Mouse (Mus musculus) mesoderm, embryonic 11.5 days (tissue): Measurements from ENCODE around the gene Arl1.
A peak's percentile ranks its signal among the peaks of the same experiment; 100 is the strongest.
"Not testable (repeated sequence)": the region's sequence is repeated elsewhere in the genome, so short reads cannot be mapped to it uniquely, and the experiment has no call there.

Source experiments
- DNase-seq: peaks from one replicate; pipeline ENCODE4 v3.0.0-alpha.2; 2012; ENCODE audit warnings: low read depth, low spot score

Gene Arl1

DNA sequence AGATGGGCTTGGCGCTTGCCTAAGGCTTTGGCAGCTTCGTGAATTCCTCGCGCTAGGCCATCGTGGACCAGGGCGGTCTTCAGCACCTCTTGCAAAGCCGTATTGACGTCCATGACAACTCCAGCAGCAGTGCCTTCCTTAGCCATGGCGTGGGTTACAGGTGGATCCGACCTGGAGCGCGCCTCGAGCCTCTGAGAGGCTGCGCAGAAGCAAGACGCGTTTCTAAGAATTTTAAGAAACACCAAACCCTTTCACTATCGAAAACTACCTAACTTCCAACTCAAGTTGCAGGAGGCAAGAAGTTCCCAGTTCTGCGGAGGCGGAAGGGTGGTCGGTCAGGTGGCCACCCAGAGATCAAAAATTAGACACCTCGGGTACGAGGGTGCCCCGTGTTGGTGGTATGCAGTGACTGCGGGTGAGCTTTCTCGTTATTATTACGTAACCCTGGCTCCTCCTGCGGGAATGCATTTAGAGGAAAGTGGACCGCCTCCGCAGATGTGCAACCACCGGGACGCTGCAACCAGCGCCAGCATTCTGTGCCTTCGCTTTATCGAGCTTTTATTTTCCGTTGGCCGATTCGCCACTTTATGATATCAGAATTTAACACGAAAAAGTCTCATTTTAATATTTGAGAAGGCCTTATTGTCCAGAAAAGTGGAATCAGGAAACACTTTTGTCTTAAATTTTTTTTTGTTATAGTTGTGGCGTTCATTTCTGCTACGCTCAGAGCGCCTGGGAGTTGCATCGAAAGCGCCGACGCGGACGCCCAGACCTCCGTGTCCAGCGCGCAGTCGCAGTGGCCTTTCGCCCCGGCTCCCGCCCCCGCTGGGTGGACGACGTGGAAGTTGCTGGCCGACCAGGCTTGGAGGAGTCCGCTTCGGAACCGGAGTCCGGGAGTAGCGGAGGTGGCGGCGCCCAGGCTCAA lies at the start of gene Arl1:
Arl1 (plus strand) TSS at position 288 of the 925 bp plus-strand sequence.
- peak; percentile 91 for DNase-seq

DNA sequence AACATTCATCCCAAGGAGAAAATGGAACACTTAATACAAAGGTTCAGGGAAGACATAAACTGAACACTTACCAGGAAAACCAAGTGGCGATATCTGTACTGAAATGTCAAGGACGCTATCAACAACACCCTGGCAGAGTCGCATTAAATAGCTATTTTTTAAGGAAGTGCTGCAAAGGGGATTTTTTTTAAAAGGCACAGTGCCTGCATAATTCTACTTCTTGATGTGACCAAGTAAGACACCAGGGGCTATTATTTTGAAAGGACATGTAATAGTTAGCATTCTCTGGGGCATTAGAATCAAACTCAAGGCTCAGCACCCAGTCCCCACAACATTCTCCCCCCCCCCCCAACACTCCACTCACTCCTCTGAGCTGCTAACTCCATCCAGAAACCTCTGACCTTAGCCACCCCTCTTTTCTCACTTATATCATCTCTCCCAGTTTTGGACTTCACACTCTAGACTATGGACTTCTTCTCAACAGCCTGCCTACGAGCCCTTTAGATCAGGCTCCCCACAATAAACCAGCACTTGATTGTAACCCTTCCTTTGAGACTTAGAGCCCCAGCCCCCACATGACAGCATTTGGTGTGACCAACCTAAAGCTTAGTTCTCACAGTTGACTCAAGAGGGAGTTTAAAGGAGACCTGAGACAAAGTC lies 47.6 kb upstream of the Arl1 start:
- no peak for DNase-seq

DNA sequence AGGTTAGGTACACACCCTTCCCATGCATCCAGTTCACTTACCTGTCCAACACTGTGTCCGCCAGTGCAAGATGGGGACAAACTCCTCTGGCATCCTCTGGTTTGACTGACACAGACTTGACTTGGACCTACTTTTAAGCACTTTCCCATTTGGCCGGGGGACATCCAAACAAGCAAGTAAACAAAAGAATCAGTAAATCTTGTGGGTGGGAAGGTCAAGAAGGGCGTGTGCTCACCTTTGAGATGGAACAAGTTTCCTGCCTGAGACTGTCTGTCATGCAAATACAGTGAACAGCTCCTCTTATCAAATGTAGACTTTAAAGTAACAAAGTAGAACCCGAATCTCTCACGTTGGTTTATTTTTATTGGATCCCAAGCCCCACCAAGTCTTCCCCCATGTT lies 45.7 kb upstream of the Arl1 start, which contains the start of gene Spic:
Spic (minus strand) TSS at position 91 of the 400 bp plus-strand sequence.
- DNase-seq, result no peak

DNA sequence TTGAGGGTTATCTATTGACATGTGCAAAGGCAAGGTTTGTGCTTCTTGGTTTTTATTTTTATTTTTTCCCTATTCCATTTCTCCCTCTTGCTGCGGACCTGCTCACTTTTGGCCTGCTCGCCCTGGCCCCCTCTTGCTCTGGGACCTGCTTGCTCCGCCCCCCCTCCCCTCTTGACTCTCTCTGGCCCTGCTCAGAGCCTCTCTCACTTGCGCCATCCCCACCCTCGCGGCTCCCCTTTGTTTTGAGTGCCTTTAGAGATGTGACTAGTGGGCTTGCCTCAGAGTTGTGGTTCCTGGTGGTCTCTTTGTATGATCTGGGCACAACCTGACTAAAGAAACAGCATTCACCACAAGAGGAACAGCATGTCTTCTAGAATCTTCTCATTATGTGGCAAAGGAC lies 29.7 kb upstream of the Arl1 start:
- no peak for DNase-seq

DNA sequence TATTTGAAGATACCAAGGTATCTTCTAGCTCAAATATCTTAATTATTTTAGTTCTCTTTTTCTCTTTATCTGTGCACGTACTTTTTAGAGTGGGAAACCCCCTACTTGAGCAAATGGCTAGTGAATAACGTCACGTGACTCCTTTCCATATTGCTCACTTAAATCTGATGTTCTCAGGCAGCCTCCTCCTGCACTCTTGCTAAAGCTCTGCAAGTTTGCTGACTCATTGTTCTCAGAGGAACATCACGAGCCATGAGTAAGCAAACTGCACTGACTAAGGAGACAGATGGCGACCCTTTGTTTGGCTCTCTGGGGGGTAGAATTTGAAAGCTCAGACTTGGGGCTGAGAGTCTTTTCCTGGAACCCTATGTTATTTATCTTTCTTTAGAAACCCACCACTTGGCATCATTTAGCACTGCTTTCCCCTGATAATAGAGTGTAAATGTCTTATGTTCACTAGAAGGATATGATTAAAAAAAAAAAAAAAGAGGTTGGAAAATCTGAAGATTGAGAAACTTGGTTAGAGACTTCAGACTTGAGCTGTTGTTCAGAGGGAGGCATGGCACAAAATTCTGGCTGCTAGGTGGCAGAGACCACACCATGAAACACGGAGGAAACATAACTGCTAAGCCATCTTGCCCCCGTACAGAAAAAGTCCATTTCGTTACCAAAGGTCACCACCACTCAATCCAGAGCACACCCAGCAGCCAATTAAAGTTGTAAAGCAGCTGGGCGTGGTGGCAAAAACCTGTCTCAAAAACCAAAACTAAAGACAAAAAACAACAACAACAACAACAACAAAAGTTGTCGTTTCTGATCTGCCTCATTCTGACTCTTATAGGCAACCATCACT lies 21.8 kb upstream of the Arl1 start:
- no peak for DNase-seq

DNA sequence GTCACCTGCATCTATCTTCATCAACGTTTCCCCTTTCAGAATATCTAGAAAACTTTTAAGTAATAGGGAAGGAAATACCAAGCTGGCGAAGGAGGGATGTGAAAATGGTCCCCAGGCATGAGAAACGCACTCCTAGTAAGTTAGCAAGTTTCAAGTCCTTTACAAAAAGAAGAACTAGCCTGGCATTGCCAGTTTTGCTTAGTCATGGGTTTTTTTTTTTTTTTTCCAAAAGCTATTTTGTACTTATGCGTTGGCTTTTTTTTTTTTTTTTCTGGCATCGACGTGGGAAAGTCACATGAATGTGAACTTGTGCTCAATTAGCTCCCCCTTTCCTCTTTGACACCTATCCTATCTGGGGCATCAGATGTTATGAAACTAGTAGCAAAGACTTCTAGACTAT lies 18.3 kb upstream of the Arl1 start:
- DNase-seq, result no peak

DNA sequence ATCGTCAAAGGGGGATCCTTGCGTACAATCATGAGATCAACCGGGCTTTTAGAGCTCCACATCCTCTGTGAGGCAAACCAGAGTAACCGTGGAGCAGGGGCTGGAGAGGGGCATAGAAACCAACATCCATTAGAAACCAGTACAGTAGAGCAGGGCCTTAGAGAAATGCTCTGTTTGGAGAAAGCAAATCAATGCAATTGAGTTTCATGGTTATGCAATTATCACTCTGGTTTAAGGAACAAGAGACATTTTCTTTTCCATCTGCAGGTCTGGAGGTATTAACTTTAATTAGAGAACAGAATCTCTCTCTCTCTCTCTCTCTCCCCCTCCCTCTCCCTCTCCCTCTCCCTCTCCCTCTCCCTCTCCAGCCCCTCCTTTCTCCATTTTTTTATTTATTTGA lies 15.9 kb upstream of the Arl1 start:
- no peak for DNase-seq

DNA sequence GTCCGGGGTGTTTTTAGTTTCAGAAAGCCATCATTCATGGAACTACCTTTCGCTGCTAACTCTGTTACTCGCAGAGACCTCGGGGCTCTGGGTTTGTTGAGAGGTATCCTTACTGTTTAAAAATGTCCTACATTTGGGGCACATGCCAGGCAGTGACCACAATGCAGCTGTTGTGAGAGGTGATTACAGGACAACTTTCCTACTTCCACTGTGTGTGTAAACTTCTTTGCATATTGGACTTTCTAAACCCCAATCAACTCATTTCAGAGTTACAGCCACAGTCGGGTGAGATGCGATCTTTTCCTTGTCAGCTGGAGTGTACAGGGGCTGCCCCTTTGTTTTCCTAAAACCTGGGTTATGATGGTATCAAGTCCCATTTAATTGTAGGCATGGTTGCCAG lies 15.0 kb upstream of the Arl1 start:
- no peak for DNase-seq

DNA sequence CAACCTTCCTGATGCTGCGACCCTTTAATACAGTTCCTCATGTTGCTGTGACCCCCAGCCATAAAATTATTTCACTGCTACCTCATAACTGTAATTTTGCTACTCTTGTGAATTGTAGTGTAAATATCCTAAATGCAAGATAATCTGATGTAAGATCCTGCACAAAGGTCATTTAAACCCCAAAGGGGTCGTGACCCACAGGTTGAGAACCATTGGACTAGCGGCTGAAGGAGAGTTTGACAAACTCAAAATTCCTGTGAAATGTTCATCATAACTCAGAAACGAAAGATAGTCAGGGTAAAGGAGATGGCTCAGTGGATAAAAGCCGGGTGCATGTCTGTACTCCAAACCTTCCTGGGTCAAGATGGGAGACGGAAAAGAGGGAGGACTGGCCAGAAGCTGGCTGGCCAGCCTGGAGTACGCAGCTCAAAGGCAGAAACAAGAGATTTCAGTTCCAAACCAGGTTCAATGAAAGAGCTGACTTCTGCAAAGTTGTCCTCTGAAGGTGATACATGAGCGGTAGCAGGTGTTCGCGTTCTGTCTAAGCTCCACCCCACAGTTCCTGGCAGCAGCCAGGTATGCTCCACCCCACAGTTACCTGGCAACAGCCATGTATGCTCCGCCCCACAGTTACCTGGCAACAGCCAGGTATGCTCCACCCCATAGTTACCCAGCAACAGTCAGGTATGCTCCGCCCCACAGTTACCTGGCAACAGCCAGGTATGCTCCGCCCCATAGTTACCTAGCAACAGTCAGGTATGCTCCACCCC lies 13.5 kb upstream of the Arl1 start:
- DNase-seq, result no peak

DNA sequence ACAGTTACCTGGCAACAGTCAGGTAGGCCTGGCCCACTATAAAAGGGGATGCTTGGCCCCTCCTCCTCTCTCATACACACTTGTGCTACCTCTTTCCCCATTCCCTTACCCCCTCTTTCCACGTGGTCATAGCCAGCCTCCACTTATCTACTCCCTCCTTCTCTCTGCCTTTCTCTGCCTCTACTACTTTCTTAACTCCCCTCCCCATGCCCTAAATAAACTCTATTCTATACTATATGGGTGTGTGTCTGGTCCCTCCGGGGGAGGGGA lies 13.0 kb upstream of the Arl1 start:
- DNase-seq, result no peak

DNA sequence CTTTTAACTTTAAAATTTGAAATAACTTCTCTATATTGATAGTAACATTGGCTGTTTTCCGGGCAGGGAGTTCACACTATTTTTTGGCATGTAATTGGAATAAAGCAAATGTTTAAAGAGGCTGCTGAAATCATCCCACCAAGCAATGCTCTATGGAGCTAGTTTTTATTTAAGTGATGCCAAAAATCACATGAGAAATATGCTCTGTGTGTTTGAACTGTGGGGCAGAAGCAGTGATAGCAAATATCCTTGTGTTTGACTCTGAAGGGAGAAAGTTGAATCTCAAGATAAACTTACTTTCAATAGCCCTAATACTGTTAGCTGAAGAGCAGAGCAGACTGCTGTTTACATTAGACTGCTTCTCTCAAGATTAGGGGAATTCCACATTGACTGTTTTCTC lies 11.0 kb upstream of the Arl1 start:
- no peak for DNase-seq

DNA sequence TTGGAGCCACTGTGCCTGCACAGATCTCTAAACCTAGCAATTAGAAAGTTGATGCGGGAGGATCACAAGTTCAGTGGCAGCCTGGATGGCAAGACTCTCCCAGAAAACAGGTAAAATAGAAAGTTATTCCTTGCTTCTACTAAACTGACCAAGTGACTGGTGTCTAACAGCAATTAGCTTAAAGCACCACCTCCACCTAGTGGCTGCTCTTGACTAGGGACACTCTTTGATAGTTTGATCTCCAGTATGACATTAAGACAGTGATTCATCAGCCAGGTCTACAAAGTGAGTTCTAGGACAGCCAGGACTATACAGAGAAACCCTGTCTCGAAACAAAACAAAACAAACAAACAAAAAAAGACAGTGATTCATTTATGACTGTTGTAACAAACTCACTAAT lies 5.3 kb upstream of the Arl1 start:
- DNase-seq, result no peak

DNA sequence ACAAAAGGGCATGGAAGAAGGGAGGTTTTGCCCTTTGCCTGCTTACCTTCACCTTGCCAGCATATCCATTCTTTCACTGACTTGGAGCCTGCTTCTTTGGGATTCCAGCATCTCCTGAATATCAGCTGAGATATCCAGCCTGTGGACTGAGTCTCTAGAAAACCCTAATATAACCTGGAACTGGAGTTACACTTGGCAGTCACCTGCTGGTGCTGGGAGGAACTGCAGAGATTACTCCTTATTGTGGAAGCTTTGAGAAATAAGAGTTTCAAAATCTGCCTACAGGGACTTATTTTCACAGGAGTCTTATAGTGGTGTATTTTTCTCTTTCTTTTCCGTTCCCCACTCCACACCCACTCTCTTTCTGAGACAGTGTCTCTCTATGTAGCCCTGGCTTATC lies 3.5 kb upstream of the Arl1 start:
- peak; percentile 50 for DNase-seq

DNA sequence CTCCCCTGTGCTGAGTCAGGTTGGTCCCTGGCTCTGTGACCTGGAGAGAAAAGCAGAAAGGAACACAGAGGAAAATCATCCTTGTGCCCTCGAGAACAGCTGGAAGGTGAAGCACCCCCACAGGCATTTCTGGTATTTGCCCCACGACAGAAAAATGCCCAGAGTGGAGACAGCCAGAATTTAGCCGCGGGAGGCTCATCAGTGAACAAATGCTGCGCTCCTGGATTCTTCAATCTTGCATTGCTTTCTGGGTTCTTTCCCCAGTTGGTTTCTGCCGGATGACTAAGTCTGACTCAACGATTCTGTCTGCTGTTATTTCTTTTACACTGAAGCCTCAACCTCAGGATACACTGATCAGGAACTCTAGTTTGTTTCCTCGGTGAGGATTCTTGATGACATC lies 2.5 kb upstream of the Arl1 start:
- no peak for DNase-seq

DNA sequence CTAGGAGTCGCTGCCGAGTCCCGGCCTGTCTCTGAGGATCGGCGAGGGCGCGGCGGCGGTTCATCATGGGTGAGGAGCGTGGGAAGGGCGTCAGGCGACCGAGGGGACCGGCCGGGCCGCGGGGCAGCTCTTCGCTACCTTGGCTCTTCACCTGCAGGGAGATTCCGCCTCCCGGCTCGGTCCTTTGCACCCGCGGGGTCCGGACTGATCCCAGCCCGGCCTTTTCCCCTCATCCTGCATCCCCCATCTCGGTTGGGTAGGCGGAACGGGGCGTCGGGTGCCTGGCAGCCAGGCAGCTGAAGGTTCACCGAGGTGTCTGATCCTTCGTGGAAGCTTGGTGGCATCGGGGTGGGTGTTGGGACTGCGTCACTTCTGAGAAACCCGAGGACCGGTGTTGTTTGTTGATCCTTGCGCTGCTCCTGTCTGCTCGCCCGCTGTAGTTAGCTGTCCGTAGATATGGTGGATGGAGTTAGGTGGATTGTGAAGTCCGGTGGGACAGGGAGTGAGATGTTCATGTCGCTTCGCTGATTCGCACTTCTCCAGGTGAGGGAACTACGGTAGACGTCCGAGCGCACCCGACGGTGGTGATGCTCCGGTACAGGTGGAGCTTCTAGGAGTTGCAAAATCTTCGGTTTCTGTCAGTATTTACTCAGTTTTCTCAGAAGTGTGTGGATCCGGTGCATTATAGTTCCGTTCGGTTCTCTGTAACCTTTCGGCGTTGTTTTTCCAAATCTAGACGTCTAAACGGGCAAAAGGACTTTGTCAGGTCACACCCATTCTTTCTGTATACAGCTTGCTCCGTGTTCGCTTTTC lies 1.0 kb downstream of the Arl1 start:
- DNase-seq, result peak; percentile 28

DNA sequence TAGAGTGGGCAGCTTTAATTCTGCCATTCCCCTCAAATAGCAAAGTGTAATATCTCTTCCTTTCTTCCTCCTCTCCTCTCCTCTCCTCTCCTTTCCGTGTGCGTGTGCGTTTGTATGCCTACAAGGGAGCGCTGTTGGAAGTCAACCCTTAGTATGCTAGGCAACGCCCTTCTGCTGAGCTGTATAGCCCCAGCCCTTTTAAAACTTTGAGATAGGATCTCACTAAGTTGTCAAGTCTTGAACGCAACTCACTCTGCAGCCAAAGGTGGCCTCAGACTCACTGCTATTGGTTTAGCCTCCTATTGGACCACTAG lies 1.6 kb downstream of the Arl1 start:
- no peak for DNase-seq

DNA sequence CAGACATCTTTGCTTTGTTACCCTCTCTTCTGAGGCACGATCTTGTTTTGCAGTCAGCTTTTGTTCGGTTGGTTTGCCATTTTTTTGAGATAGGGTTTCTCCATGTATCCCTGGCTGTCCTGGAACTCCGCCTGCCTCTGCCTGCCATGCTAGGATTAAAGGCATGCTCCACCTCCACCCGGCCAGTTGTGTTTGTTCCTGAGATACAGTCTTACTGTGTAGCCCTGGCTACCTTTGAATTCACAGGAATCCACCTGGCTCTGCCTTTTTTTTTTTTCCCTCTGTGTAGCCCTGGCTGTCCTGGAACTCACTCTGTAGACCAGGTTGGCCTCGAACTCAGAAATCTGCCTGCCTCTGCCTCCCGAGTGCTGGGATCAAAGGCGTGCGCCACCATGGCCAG lies 8.4 kb downstream of the Arl1 start:
- DNase-seq, result not testable (repeated sequence)

DNA sequence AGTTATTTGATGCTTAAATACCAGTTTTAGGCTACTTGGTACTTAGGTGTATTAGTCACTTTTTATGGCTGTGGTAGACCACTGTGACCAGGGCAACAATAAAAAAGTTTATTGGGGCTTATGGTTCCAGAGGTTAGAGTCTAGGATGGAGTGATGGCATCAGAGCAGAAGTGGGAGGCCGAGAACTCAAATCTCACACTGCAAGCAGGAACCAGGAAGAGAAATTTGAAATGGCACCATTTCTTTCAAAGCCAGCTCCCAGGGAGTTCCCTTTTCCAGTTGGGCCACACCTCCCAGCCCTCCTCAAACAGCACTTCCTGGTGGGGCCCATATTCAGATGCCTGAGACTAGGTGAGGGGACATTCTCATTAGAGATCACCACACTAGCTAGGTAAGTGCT lies 9.2 kb downstream of the Arl1 start:
- no peak for DNase-seq

DNA sequence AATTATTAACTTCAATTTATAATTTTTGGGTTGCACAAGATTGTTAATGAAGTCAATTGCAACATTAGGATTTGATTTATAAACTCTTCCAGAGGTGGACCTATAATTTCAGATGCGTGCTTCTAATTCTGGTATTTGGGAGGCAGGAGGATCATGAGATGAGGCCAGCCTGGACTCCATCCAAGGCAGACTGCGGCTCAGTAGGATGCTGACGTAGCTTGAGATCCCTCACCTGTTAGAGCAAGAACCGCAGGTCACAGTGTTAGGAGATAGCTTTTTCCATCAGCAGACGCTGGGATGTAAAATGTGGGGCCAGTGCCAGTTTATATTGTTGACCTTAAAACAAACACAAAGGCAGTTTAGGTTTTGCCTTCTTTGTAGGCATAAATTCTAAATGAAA lies 10.1 kb downstream of the Arl1 start:
- no peak for DNase-seq

DNA sequence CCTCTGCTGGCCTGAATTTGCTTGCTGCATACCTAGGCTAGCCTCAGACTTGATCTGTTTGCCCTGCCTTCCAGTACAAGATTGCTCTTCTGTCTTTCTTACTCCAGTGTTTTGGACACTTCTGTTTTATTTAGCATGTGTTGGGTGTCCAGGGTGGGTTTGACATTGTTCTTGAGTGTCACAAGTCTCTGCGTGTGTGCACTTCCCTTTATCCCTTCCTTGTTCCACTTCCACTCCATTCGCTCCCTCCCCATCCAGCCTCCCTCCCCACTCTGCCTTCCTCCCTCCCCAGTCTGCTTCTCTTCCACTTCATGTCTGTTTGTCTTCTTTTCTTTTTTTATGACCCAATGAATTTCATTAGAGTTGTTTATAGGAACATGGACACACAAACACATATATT lies 10.8 kb downstream of the Arl1 start:
- no peak for DNase-seq
